Mouse (Mus musculus): ENCODE measurements around the gene Dnajc5. TPM values are rescaled to one million over a fixed set of nuclear protein-coding genes. Genes with fewer than 3 reads are reported as not detected.

The Dnajc5 gene
- polyA plus RNA-seq, 1 experiment from 2014 or later, result 140 TPM

- WGBS, result 95% methylated on average over 3 of the region's 3 CpGs
- Histone ChIP-seq H3K27ac (no peak overlapping the region), H3K9me3 (replicated peaks) (no peaks in the 10 kb centered on the region), H3K9ac (no peak overlapping the region), H3K4me3 (no peak overlapping the region), H3K4me1 (peaks cover 12% of the 10 kb centered on the region), H3K36me3 (ENCODE audit: poor library complexity, severe bottlenecking) (peaks cover 71% of the 10 kb centered on the region), H3K4me2 (no peak overlapping the region), H3K27me3 (no peaks in the 10 kb centered on the region)
- ATAC-seq, result no peak
Observed at GRCm38 (mm10) chr2:181586124-181586523, 65.8 kb downstream of the Dnajc5 start.

GRCm38 (mm10) chr2:181587796-181588195 is 67.5 kb downstream of the Dnajc5 start:
- Histone ChIP-seq H3K27ac (no peak overlapping the region), H3K9ac (no peak overlapping the region), H3K9me3 (replicated peaks) (no peaks in the 10 kb centered on the region), H3K4me3 (no peak overlapping the region), H3K4me2 (no peak overlapping the region), H3K27me3 (no peaks in the 10 kb centered on the region), H3K36me3 (ENCODE audit: poor library complexity, severe bottlenecking) (peaks cover 71% of the 10 kb centered on the region), H3K4me1 (peaks cover 15% of the 10 kb centered on the region)
- ATAC-seq, result no peak
- 83% methylated on average over 6 of the region's 6 CpGs for WGBS

- 91% methylated on average over 11 of the region's 11 CpGs for WGBS
- Histone ChIP-seq H3K27me3 (no peaks in the 10 kb centered on the region), H3K27ac (no peak overlapping the region), H3K4me1 (peaks cover 20% of the 10 kb centered on the region), H3K36me3 (ENCODE audit: poor library complexity, severe bottlenecking) (peaks cover 71% of the 10 kb centered on the region), H3K9ac (no peak overlapping the region), H3K9me3 (replicated peaks) (no peaks in the 10 kb centered on the region), H3K4me2 (no peak overlapping the region), H3K4me3 (no peak overlapping the region)
- ATAC-seq, result no peak
Observed at GRCm38 (mm10) chr2:181588229-181588780, 68.0 kb downstream of the Dnajc5 start.

GRCm38 (mm10) chr2:181589011-181589731 is 68.9 kb downstream of the Dnajc5 start:
- ATAC-seq, result no peak
- Histone ChIP-seq H3K9ac (no peak overlapping the region), H3K4me1 (peaks cover 21% of the 10 kb centered on the region), H3K4me3 (no peak overlapping the region), H3K4me2 (no peak overlapping the region), H3K36me3 (ENCODE audit: poor library complexity, severe bottlenecking) (peaks cover 63% of the 10 kb centered on the region), H3K27me3 (no peaks in the 10 kb centered on the region), H3K27ac (no peak overlapping the region), H3K9me3 (replicated peaks) (no peaks in the 10 kb centered on the region)
- WGBS, result 96% methylated on average over 10 of the region's 10 CpGs

GRCm38 (mm10) chr2:181589732-181590105 is 69.4 kb downstream of the Dnajc5 start:
- Histone ChIP-seq H3K27me3 (no peaks in the 10 kb centered on the region), H3K27ac (no peak overlapping the region), H3K9ac (no peak overlapping the region), H3K4me3 (no peak overlapping the region), H3K4me1 (peaks cover 21% of the 10 kb centered on the region), H3K36me3 (ENCODE audit: poor library complexity, severe bottlenecking) (peaks cover 57% of the 10 kb centered on the region), H3K4me2 (no peak overlapping the region), H3K9me3 (replicated peaks) (no peaks in the 10 kb centered on the region)
- ATAC-seq, result no peak
- 94% methylated on average over 9 of the region's 9 CpGs for WGBS

- Histone ChIP-seq H3K4me2 (peak overlapping the region; percentile 92; the same call in 1 of the 2 replicates), H3K9ac (no peak overlapping the region), H3K4me3 (no peak overlapping the region), H3K27ac (no peak overlapping the region), H3K4me1 (peaks cover 21% of the 10 kb centered on the region), H3K36me3 (ENCODE audit: poor library complexity, severe bottlenecking) (peaks cover 53% of the 10 kb centered on the region), H3K27me3 (no peaks in the 10 kb centered on the region), H3K9me3 (replicated peaks) (no peaks in the 10 kb centered on the region)
- 97% methylated on average over 5 of the region's 5 CpGs for WGBS
- no peak for ATAC-seq
Observed at GRCm38 (mm10) chr2:181590471-181590870, 70.2 kb downstream of the Dnajc5 start.

GRCm38 (mm10) chr2:181591528-181592085 is 71.3 kb downstream of the Dnajc5 start, which contains the start of gene Prpf6:
Prpf6 (plus strand) TSS chr2:181591868.
- ATAC-seq, result no peak; the same call in 1 of the 2 replicates
- Histone ChIP-seq H3K36me3 (ENCODE audit: poor library complexity, severe bottlenecking) (peaks cover 53% of the 10 kb centered on the region), H3K4me1 (peaks cover 21% of the 10 kb centered on the region), H3K4me3 (peak within 1 kb of the TSS; percentile 96), H3K9me3 (replicated peaks) (no peaks in the 10 kb centered on the region), H3K27ac (peak within 1 kb of the TSS; percentile 85), H3K4me2 (peak within 1 kb of the TSS; percentile 92), H3K27me3 (no peaks in the 10 kb centered on the region), H3K9ac (peak within 1 kb of the TSS; percentile 92)
- WGBS, result 12% methylated on average over 5 of the region's 5 CpGs

GRCm38 (mm10) chr2:181592231-181593041 is 72.2 kb downstream of the Dnajc5 start, which contains the start of gene Zfp512b:
Zfp512b (minus strand) TSS chr2:181592803.
- under 1% methylated on average over 90 of the region's 97 CpGs for WGBS
- ATAC-seq, result peak; percentile 90
- H3K36me3 ChIP-seq (ENCODE audit: poor library complexity, severe bottlenecking), result peaks cover 46% of the 10 kb centered on the region

GRCm38 (mm10) chr2:181593042-181593421 is 72.7 kb downstream of the Dnajc5 start:
- H3K4me1 ChIP-seq, result peaks cover 32% of the 10 kb centered on the region
- peak overlapping the region; percentile 85 for H3K27ac ChIP-seq
- H3K4me3 ChIP-seq, result peak overlapping the region; percentile 96
- peak overlapping the region; percentile 92 for H3K4me2 ChIP-seq
- H3K27me3 ChIP-seq, result no peaks in the 10 kb centered on the region
- H3K9me3 ChIP-seq (replicated peaks), result no peaks in the 10 kb centered on the region
- H3K36me3 ChIP-seq (ENCODE audit: poor library complexity, severe bottlenecking), result peaks cover 40% of the 10 kb centered on the region
- WGBS, result 6% methylated on average over 6 of the region's 6 CpGs
- H3K9ac ChIP-seq, result peak overlapping the region; percentile 92
- ATAC-seq, result peak; percentile 23

More at GRCm38 (mm10) chr2:181592231-181593041, 72.2 kb downstream of the Dnajc5 start, which contains the start of gene Zfp512b:
- H3K4me2 ChIP-seq, result peak within 1 kb of the TSS; percentile 92
- H3K27ac ChIP-seq, result peak within 1 kb of the TSS; percentile 85
- peak within 1 kb of the TSS; percentile 92 for H3K9ac ChIP-seq
- H3K4me3 ChIP-seq, result peak within 1 kb of the TSS; percentile 96
- H3K4me1 ChIP-seq, result peaks cover 26% of the 10 kb centered on the region
- no peaks in the 10 kb centered on the region for H3K27me3 ChIP-seq
- H3K9me3 ChIP-seq (replicated peaks), result no peaks in the 10 kb centered on the region

GRCm38 (mm10) chr2:181593937-181594336 is 73.7 kb downstream of the Dnajc5 start:
- H3K9ac ChIP-seq, result no peak overlapping the region
- no peak overlapping the region for H3K27ac ChIP-seq
- H3K4me3 ChIP-seq, result no peak overlapping the region
- H3K27me3 ChIP-seq, result no peaks in the 10 kb centered on the region
- ATAC-seq, result no peak
- H3K4me1 ChIP-seq, result peaks cover 37% of the 10 kb centered on the region
- H3K9me3 ChIP-seq (replicated peaks), result no peaks in the 10 kb centered on the region
- peaks cover 31% of the 10 kb centered on the region for H3K36me3 ChIP-seq (ENCODE audit: poor library complexity, severe bottlenecking)
- no peak overlapping the region for H3K4me2 ChIP-seq

- no peak for ATAC-seq
- no peak overlapping the region for H3K4me3 ChIP-seq
- peaks cover 20% of the 10 kb centered on the region for H3K36me3 ChIP-seq (ENCODE audit: poor library complexity, severe bottlenecking)
- no peak overlapping the region for H3K27ac ChIP-seq
- no peaks in the 10 kb centered on the region for H3K9me3 ChIP-seq (replicated peaks)
- no peak overlapping the region for H3K4me2 ChIP-seq
- no peak overlapping the region for H3K9ac ChIP-seq
- WGBS, result 74% methylated on average over 4 of the region's 4 CpGs
- no peaks in the 10 kb centered on the region for H3K27me3 ChIP-seq
- H3K4me1 ChIP-seq, result peaks cover 38% of the 10 kb centered on the region
Observed at GRCm38 (mm10) chr2:181594946-181595696, 74.8 kb downstream of the Dnajc5 start.

Measured in forebrain, embryonic 13.5 days (tissue).